Mouse (Mus musculus) liver, postnatal 0 days (tissue): ENCODE measurements around the gene Arhgef11. TPM values are rescaled to one million over a fixed set of nuclear protein-coding genes. Genes with fewer than 3 reads are reported as not detected.
"Not testable (repeated sequence)": the region's sequence is repeated elsewhere in the genome, so short reads cannot be mapped to it uniquely, and the experiment has no call there.

Source experiments
- ATAC-seq: fragments of 200-750 bp; cut with Nextera tagmentation; 2 replicates; pipeline ENCODE4 v1.8.0; 2017; ENCODE audit warnings: mild to moderate bottlenecking, moderate library complexity
- DNase-seq: peaks from one replicate; pipeline ENCODE4 v3.0.0-alpha.2; 2016
- H3K27ac ChIP-seq: fragments of 300-500 bp; sonication (generic); 2 replicates; pipeline ENCODE4 v1.5.1; 2014; ENCODE audit warnings: antibody characterized with exemption, moderate library complexity, mild to moderate bottlenecking, low read depth
- H3K27me3 ChIP-seq: fragments of 300-500 bp; sonication (generic); 2 replicates; pipeline ENCODE4 v1.6.1; 2014; ENCODE audit warnings: low read length, control low read depth, mixed read lengths; ENCODE audit not compliant: insufficient read depth
- H3K36me3 ChIP-seq: fragments of 300-500 bp; sonication (generic); replicated peaks from 2 replicates; pipeline ENCODE4 v1.6.1; 2014; ENCODE audit warnings: mild to moderate bottlenecking, control low read depth, low read length, moderate library complexity, mixed read lengths; ENCODE audit not compliant: insufficient read depth
- H3K4me1 ChIP-seq: fragments of 300-500 bp; sonication (generic); 2 replicates; pipeline ENCODE4 v1.6.1; 2014; ENCODE audit warnings: antibody characterized with exemption, mild to moderate bottlenecking, control low read depth; ENCODE audit not compliant: insufficient read depth
- H3K4me2 ChIP-seq: fragments of 300-500 bp; sonication (generic); 2 replicates; pipeline ENCODE4 v1.6.1; 2014; ENCODE audit warnings: low read depth, mild to moderate bottlenecking, low read length, moderate library complexity, mixed read lengths
- H3K4me3 ChIP-seq: fragments of 300-500 bp; sonication (generic); 2 replicates; pipeline ENCODE4 v1.5.1; 2014; ENCODE audit warnings: low read depth, low read length
- H3K9ac ChIP-seq: fragments of 300-500 bp; sonication (generic); replicated peaks from 2 replicates; pipeline ENCODE4 v1.6.1; 2014; ENCODE audit warnings: mild to moderate bottlenecking, moderate library complexity
- H3K9me3 ChIP-seq: fragments of 300-500 bp; sonication (generic); 2 replicates; pipeline ENCODE4 v1.6.1; 2016; ENCODE audit warnings: mild to moderate bottlenecking, control low read depth, low read length, mixed read lengths
- CTCF ChIP-seq: sonication (generic); IDR thresholded peaks from 2 replicates; pipeline ENCODE4 v1.5.1; 2016; ENCODE audit warnings: antibody characterized with exemption, low read depth
- EP300 ChIP-seq: IDR thresholded peaks from 2 replicates; pipeline ENCODE4 v1.6.1; 2016; ENCODE audit warnings: antibody characterized with exemption, low read depth, mild to moderate bottlenecking
- WGBS: fragments of 180-500 bp; shearing (Covaris S2); extraction: QIAGEN DNeasy Blood & Tissue Kit; methylation state at CpG from one replicate; pipeline ENCODE4 v1.1.7; 2014; ENCODE audit not compliant: insufficient replicate concordance; 5-methylcytosine and 5-hydroxymethylcytosine counted together
- polyA plus RNA-seq: library from polyadenylated mRNA; unstranded; fragments of >200 nt; fragmentation: Nextera tagmentation; extraction: Ambion mirVana; gene quantifications from 2 replicates; pipeline ENCODE4 v1.2.1, GENCODE M21; 2015

Arhgef11 gene
- 2.3 and 2.8 TPM in 2 replicates for polyA plus RNA-seq

- TF ChIP-seq CTCF (no peak), EP300 (no peak)
- DNase-seq (peak; percentile 91), ATAC-seq (peak; percentile 94)
- Histone ChIP-seq H3K36me3 (no peaks in the 10 kb centered on the region), H3K27me3 (no peaks in the 10 kb centered on the region), H3K4me3 (peak within 1 kb of the TSS; percentile 83), H3K9ac (peak within 1 kb of the TSS; percentile 84), H3K9me3 (no peaks in the 10 kb centered on the region), H3K4me2 (peak within 1 kb of the TSS; percentile 87), H3K4me1 (peaks cover 26% of the 10 kb centered on the region), H3K27ac (peak within 1 kb of the TSS; percentile 91)
- under 1% methylated on average over 70 of the region's 101 CpGs for WGBS
These were observed at the start of gene Arhgef11 for GRCm38 (mm10) chr3:87616957-87617810. Gene Arhgef11, plus strand, starts transcription at chr3:87617559.

DNA sequence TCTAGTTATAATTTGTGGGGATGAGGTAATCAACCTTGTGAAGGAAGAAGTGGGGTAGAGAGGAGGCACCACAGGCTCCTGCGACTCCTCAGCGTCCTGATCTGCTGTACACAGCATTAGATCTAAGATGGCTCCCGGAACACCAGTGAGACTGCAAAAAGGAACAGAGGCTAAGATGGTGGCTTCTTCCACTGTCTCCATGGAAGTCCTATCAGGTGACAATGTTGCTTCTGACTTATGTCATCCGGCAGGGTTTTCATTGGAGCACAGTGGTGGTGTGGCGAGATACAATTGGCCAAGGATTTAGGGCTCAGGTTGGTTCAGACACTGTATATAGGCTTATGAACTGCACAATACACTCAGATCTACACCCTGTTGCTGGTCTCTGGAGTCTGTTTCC, 48.7 kb upstream of the Arhgef11 start:
- no peak for TF ChIP-seq CTCF
- no peak for TF ChIP-seq EP300
- H3K36me3 ChIP-seq, result no peaks in the 10 kb centered on the region
- WGBS, result 88% methylated on average over 5 of the region's 5 CpGs
- H3K4me1 ChIP-seq, result peaks cover 7% of the 10 kb centered on the region; the same call in 1 of the 2 replicates
- DNase-seq (no peak), ATAC-seq (no peak)
- no peaks in the 10 kb centered on the region for H3K27me3 ChIP-seq
- H3K4me3 ChIP-seq, result no peak overlapping the region
- H3K9me3 ChIP-seq, result no peaks in the 10 kb centered on the region
- H3K4me2 ChIP-seq, result no peak overlapping the region
- no peak overlapping the region for H3K27ac ChIP-seq
- H3K9ac ChIP-seq, result no peak overlapping the region

DNA sequence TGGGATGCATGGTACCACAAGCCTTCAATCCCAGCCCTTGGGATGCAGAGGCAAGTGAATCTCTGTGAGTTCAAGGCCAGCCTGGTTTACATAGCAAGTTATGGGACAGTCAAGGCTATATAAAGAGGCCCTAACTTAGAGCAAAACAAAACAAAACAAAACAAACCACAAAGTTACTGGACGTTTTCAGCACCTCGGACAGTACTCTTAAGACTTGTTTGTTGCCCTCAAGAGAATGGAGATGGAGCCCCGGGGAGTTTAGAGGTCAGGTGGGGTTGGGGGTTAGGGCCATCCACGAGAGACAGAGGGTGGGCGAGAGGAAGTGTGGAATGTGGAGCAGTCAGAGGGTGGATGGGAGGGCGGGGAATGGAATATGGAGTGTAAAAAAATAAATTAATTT, 41.6 kb upstream of the Arhgef11 start:
- ATAC-seq (no peak), DNase-seq (no peak)
- no peaks in the 10 kb centered on the region for H3K4me1 ChIP-seq
- H3K4me2 ChIP-seq, result no peak overlapping the region
- H3K27ac ChIP-seq, result no peak overlapping the region
- H3K27me3 ChIP-seq, result no peaks in the 10 kb centered on the region
- no peaks in the 10 kb centered on the region for H3K36me3 ChIP-seq
- WGBS, result 23% methylated on average over 6 of the region's 6 CpGs
- 0 out of 2 replicates have a peak, but pooled peaks cover under 1% of the 10 kb centered on the region for H3K9me3 ChIP-seq
- no peak overlapping the region for H3K4me3 ChIP-seq
- no peak for TF ChIP-seq CTCF
- TF ChIP-seq EP300, result no peak
- no peak overlapping the region for H3K9ac ChIP-seq

DNA sequence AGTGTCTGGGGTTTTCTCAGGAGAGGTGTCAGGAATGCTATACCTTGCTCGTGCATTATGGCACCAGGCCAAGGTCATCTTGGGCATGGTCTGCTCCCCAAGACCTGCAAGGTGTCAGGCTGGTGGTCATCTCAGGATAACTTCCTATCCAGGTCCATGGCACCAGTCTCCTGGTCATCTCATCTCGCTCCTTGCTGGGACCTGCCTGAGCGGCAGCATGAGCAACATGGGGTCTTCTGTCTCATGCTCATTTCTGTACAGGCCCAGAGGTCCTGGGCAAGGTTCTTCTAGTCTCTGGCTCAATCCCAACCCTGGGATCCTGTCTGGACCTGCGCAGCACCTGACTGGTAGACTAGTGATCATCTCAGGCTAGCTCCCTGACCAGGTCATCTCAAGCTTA, 35.1 kb upstream of the Arhgef11 start:
- WGBS, result 84% methylated on average over 4 of the region's 4 CpGs
- no peak for ATAC-seq

GRCm38 (mm10) chr3:87593793-87594192, 23.6 kb upstream of the Arhgef11 start:
- no peak for ATAC-seq
- Histone ChIP-seq H3K9ac (no peak overlapping the region), H3K27me3 (no peaks in the 10 kb centered on the region), H3K36me3 (no peaks in the 10 kb centered on the region), H3K4me1 (no peaks in the 10 kb centered on the region), H3K4me2 (no peak overlapping the region), H3K4me3 (no peak overlapping the region), H3K27ac (no peak overlapping the region), H3K9me3 (no peaks in the 10 kb centered on the region)
- DNase-seq, result no peak
- TF ChIP-seq CTCF, result no peak
- TF ChIP-seq EP300, result no peak
- WGBS, result 59% methylated on average over 5 of the region's 5 CpGs

More for the DNA sequence above, 35.1 kb upstream of the Arhgef11 start:
- Histone ChIP-seq H3K4me2 (no peak overlapping the region), H3K9me3 (0 out of 2 replicates have a peak, but pooled peaks cover 2% of the 10 kb centered on the region), H3K4me3 (no peak overlapping the region), H3K4me1 (no peaks in the 10 kb centered on the region), H3K36me3 (no peaks in the 10 kb centered on the region), H3K9ac (no peak overlapping the region), H3K27me3 (no peaks in the 10 kb centered on the region), H3K27ac (no peak overlapping the region)
- TF ChIP-seq CTCF, result no peak
- TF ChIP-seq EP300, result no peak
- DNase-seq, result no peak

- DNase-seq, H3K36me3 ChIP-seq, H3K9ac ChIP-seq, H3K27me3 ChIP-seq, H3K27ac ChIP-seq, H3K4me3 ChIP-seq, H3K4me1 ChIP-seq, ATAC-seq, H3K4me2 ChIP-seq, H3K9me3 ChIP-seq: not testable (repeated sequence)
- WGBS, result 53% methylated on average over 4 of the region's 4 CpGs
These were observed 22.0 kb upstream of the Arhgef11 start for GRCm38 (mm10) chr3:87595328-87595727.

- not testable (repeated sequence) for H3K27me3 ChIP-seq, H3K9ac ChIP-seq, H3K4me1 ChIP-seq, H3K4me2 ChIP-seq, H3K4me3 ChIP-seq, ATAC-seq, H3K36me3 ChIP-seq, DNase-seq, H3K27ac ChIP-seq, H3K9me3 ChIP-seq
- WGBS, result 87% methylated on average over 15 of the region's 15 CpGs
These were observed 16.3 kb upstream of the Arhgef11 start for GRCm38 (mm10) chr3:87601077-87601476.
